Mouse (Mus musculus) MEL (cell line): ENCODE results near the gene Ube2cbp. TPM values are rescaled to one million over a fixed set of nuclear protein-coding genes. Genes with fewer than 3 reads are reported as not detected.

Experiments
- DNase-seq: peaks from one replicate; pipeline ENCODE4 v3.0.0; 2011; ENCODE audit warnings: low read depth, low spot score
- H3K27ac ChIP-seq: 2 replicates; pipeline ENCODE4 v1.5.1; 2012; ENCODE audit warnings: low read depth, mild to moderate bottlenecking, control low read depth, low read length, moderate library complexity; ENCODE audit not compliant: control insufficient read depth
- H3K27me3 ChIP-seq, 2 experiments: fragments of 150-350 bp in 1 of 2; sonication (generic) in 1 of 2; 2 replicates each; pipeline ENCODE4 v1.6.1; 2012; ENCODE audit warnings: low read length in 2 of 2, mild to moderate bottlenecking in 2 of 2, improper control_type of control experiment in 1 of 2, moderate library complexity in 1 of 2; ENCODE audit not compliant: insufficient read depth in 2 of 2, control insufficient read depth in 1 of 2
- H3K36me3 ChIP-seq, 2 experiments: 2 replicates each; pipeline ENCODE4 v1.6.1; 2012 to 2014; ENCODE audit warnings: low read length in 2 of 2, improper control_type of control experiment in 1 of 2, inconsistent platforms in 1 of 2, mild to moderate bottlenecking in 1 of 2; ENCODE audit not compliant: insufficient read depth in 2 of 2, control insufficient read depth in 1 of 2
- H3K4me1 ChIP-seq, 2 experiments: fragments of 150-350 bp in 1 of 2; sonication (generic) in 1 of 2; 2 replicates each; pipeline ENCODE4 v1.6.1; 2012; ENCODE audit warnings: low read length in 2 of 2, improper control_type of control experiment in 1 of 2, mild to moderate bottlenecking in 1 of 2; ENCODE audit not compliant: insufficient read depth in 2 of 2, control insufficient read depth in 1 of 2
- H3K4me3 ChIP-seq, 2 experiments: fragments of 150-350 bp in 1 of 2; sonication (generic) in 1 of 2; 2 replicates each; pipeline ENCODE4 v1.5.1; 2012; ENCODE audit warnings: low read depth in 2 of 2, low read length in 2 of 2, mild to moderate bottlenecking in 2 of 2, moderate library complexity in 2 of 2, control low read depth in 1 of 2, improper control_type of control experiment in 1 of 2; ENCODE audit not compliant: control insufficient read depth in 1 of 2, insufficient read depth in 1 of 2
- H3K79me2 ChIP-seq: 2 replicates; pipeline ENCODE4 v1.6.1; 2012; ENCODE audit warnings: mild to moderate bottlenecking, low read length, moderate library complexity; ENCODE audit not compliant: control insufficient read depth, poor library complexity, insufficient read depth
- H3K9ac ChIP-seq: 2 replicates; pipeline ENCODE4 v1.6.1; 2012; ENCODE audit warnings: low read depth, mild to moderate bottlenecking, control low read depth, low read length, moderate library complexity; ENCODE audit not compliant: control insufficient read depth, poor library complexity, severe bottlenecking
- H3K9me3 ChIP-seq: fragments of 150-350 bp; sonication (generic); replicated peaks from 2 replicates; pipeline ENCODE4 v1.6.1; 2012; ENCODE audit warnings: mild to moderate bottlenecking, low read length, improper control_type of control experiment, moderate library complexity; ENCODE audit not compliant: insufficient read depth
- BHLHE40 ChIP-seq: IDR thresholded peaks from 2 replicates; pipeline ENCODE4 v1.6.1; 2012; ENCODE audit warnings: low read depth, mild to moderate bottlenecking, inconsistent platforms, low read length, improper control_type of control experiment, borderline replicate concordance
- CHD1 ChIP-seq: IDR thresholded peaks from 2 replicates; pipeline ENCODE4 v1.6.1; 2012; ENCODE audit warnings: low read depth, mild to moderate bottlenecking, inconsistent platforms, low read length, improper control_type of control experiment
- CHD2 ChIP-seq: IDR thresholded peaks from 2 replicates; pipeline ENCODE4 v1.6.1; 2011; ENCODE audit warnings: low read length, improper control_type of control experiment
- ELF1 ChIP-seq: IDR thresholded peaks from 2 replicates; pipeline ENCODE4 v1.6.1; 2014; ENCODE audit warnings: low read depth, mild to moderate bottlenecking, inconsistent platforms, low read length, improper control_type of control experiment, moderate library complexity
- GABPA ChIP-seq: IDR thresholded peaks from 2 replicates; pipeline ENCODE4 v1.6.1; 2012; ENCODE audit warnings: low read depth, mild to moderate bottlenecking, inconsistent platforms, low read length, improper control_type of control experiment, moderate library complexity
- GATA1 ChIP-seq: IDR thresholded peaks from 2 replicates; pipeline ENCODE4 v1.6.1; 2011; ENCODE audit warnings: low read depth, low read length, improper control_type of control experiment
- MAFK ChIP-seq: IDR thresholded peaks from 2 replicates; pipeline ENCODE4 v1.6.1; 2011; ENCODE audit warnings: low read depth, mild to moderate bottlenecking, low read length, improper control_type of control experiment, borderline replicate concordance
- MEF2A ChIP-seq: IDR thresholded peaks from 2 replicates; pipeline ENCODE4 v1.6.1; 2014; ENCODE audit warnings: low read depth, mild to moderate bottlenecking, inconsistent platforms, low read length, improper control_type of control experiment; ENCODE audit not compliant: poor library complexity, insufficient replicate concordance, severe bottlenecking; ENCODE audit errors: extremely low read depth
- MYB ChIP-seq: IDR thresholded peaks from 2 replicates; pipeline ENCODE4 v1.6.1; 2011; ENCODE audit warnings: mild to moderate bottlenecking, low read depth, low read length, improper control_type of control experiment
- MYC ChIP-seq: IDR thresholded peaks from 2 replicates; pipeline ENCODE4 v1.6.1; 2011; ENCODE audit warnings: low read depth, mild to moderate bottlenecking, low read length, improper control_type of control experiment, moderate library complexity
- POLR2AphosphoS5 ChIP-seq: IDR thresholded peaks from 2 replicates; pipeline ENCODE4 v1.6.1; 2012; ENCODE audit warnings: low read depth, borderline replicate concordance, mild to moderate bottlenecking, inconsistent platforms, low read length, moderate library complexity, mixed read lengths
- RCOR1 ChIP-seq: IDR thresholded peaks from 2 replicates; pipeline ENCODE4 v1.6.1; 2012; ENCODE audit warnings: low read depth, mild to moderate bottlenecking, inconsistent platforms, low read length, improper control_type of control experiment
- SMC3 ChIP-seq: IDR thresholded peaks from 2 replicates; pipeline ENCODE4 v1.6.1; 2011; ENCODE audit warnings: low read depth, low read length, improper control_type of control experiment
- TBP ChIP-seq: IDR thresholded peaks from 2 replicates; pipeline ENCODE4 v1.8.0; 2011; ENCODE audit warnings: low read depth, low read length, improper control_type of control experiment
- ZC3H11A ChIP-seq: IDR thresholded peaks from 2 replicates; pipeline ENCODE4 v1.6.1; 2012; ENCODE audit warnings: low read depth, mild to moderate bottlenecking, inconsistent platforms, low read length, improper control_type of control experiment
- ZKSCAN1 ChIP-seq: IDR thresholded peaks from 2 replicates; pipeline ENCODE4 v1.6.1; 2012; ENCODE audit warnings: low read depth, mild to moderate bottlenecking, inconsistent platforms, low read length, improper control_type of control experiment, moderate library complexity
- ZNF384 ChIP-seq: IDR thresholded peaks from 2 replicates; pipeline ENCODE4 v1.6.1; 2012; ENCODE audit warnings: low read depth, mild to moderate bottlenecking, inconsistent platforms, low read length, improper control_type of control experiment
- polyA plus RNA-seq, 2 experiments: library from polyadenylated mRNA; stranded (reverse) in 1 of 2; unstranded in 1 of 2; fragments of >175 nt in 1 of 2; fragments of >200 nt in 1 of 2; gene quantifications; 2 replicates each; pipeline versions ENCODE4 v1.2.1 to v1.2.4; 2012; ENCODE audit warnings: low replicate concordance in 2 of 2, low read depth in 1 of 2; ENCODE audit not compliant: insufficient read length in 2 of 2, insufficient read depth in 1 of 2, missing spikeins in 1 of 2
- total RNA-seq: library from RNA; depleted of rRNA; stranded (reverse); fragments of 300-350 nt; gene quantifications from 2 replicates; pipeline ENCODE4 v1.2.3, GENCODE M21; 2012

Ube2cbp gene
- total and polyA plus RNA-seq, 3 experiments = 6.4 to 7.2 TPM; not detected in 1

DNA sequence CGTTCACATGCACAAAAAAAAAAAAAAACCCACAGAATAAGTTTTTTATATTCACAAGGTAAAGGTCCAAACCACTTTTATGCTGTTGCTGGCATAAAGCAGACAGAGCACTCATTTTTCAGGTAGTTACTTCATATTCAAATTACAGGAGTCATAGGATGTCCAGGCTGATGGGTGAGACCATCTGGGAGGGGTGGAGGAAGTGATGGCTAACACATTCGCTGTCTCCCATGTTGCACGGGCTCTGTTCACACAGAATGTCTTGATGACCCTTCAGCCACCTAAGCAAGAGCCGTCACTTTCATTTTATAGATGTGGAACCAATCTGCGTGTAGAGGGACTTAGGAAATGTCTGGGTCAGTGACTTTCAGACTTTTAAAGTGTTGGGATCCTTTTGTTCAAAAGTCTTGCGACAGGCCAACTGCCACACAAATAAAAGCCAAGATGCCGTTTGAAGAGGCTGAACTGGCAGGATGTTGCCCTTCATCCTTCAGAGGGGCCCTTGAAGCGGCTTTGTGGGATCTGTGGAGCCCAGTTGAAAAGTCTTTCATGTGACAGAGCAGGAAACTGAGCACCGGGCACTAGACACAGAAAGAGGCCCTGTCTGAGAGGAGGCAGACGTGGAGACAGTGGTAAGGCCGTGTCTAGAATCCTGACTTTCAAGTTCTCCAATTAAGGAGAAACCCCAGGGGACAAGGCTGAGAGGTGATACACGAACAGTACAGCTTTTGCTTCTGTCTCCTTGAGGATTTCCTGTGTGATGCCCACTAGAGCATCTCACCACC is 91.8 kb downstream of the Ube2cbp start:
- Histone ChIP-seq H3K4me1 (no peaks in the 10 kb centered on the region), H3K9me3 (no peaks in the 10 kb centered on the region), H3K27ac (no peak overlapping the region), H3K4me3 (no peak overlapping the region), H3K79me2 (no peaks in the 10 kb centered on the region), H3K27me3 (no peaks in the 10 kb centered on the region), H3K36me3 (no peaks in the 10 kb centered on the region), H3K9ac (no peak overlapping the region)
- DNase-seq = no peak
- no peak for TF ChIP-seq MYC
- no peak for TF ChIP-seq BHLHE40
- TF ChIP-seq ZKSCAN1 = no peak
- no peak for TF ChIP-seq POLR2AphosphoS5
- no peak for TF ChIP-seq RCOR1
- no peak for TF ChIP-seq GATA1
- TF ChIP-seq ZC3H11A = no peak
- no peak for TF ChIP-seq MAFK
- TF ChIP-seq MEF2A = no peak
- no peak for TF ChIP-seq ELF1
- no peak for TF ChIP-seq SMC3
- no peak for TF ChIP-seq GABPA

DNA sequence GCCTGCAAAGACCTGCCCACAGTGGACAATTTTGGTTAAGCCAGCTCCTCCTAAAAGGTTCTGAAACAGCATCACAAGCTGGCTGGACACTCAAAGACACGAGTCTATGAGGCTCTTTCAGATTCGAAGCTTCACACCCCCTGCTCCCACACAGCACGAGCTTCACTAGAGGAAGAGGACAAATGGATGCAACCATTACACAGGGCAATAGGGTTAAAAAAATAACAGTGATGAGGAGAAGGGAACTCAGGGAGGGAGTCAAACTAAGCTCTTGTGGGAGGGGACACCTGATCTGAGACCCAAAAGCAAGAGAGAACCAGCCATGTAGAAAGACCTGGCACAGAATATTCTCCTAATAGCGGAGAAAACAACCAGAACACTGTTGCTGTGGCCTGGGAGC is 95.5 kb downstream of the Ube2cbp start:
- Histone ChIP-seq H3K36me3 (no peaks in the 10 kb centered on the region), H3K9me3 (no peaks in the 10 kb centered on the region), H3K79me2 (no peaks in the 10 kb centered on the region), H3K27me3 (no peaks in the 10 kb centered on the region), H3K27ac (no peak overlapping the region), H3K4me3 (no peak overlapping the region), H3K9ac (no peak overlapping the region), H3K4me1 (no peaks in the 10 kb centered on the region)
- DNase-seq = no peak
- no peak for TF ChIP-seq BHLHE40
- TF ChIP-seq MYB = no peak
- TF ChIP-seq TBP = no peak
- TF ChIP-seq ZNF384 = no peak
- no peak for TF ChIP-seq CHD2
- no peak for TF ChIP-seq CHD1
- no peak for TF ChIP-seq POLR2AphosphoS5
- TF ChIP-seq MYC = no peak
